Mouse (Mus musculus) thymus, adult 2 months (tissue): ENCODE measurements around the gene Mmp21.
A peak's percentile ranks its signal among the peaks of the same experiment; 100 is the strongest.

ENCODE experiments used
- CTCF ChIP-seq: fragments of 200-500 bp; IDR thresholded peaks from 2 replicates; pipeline ENCODE4 v1.5.1; 2012; ENCODE audit warnings: mild to moderate bottlenecking, control low read depth, low read length, moderate library complexity, borderline replicate concordance; ENCODE audit not compliant: control insufficient read depth, poor library complexity, insufficient read depth; ENCODE audit errors: extremely low read depth
- POLR2A ChIP-seq: fragments of 200-500 bp; IDR thresholded peaks from 2 replicates; pipeline ENCODE4 v1.6.1; 2012; ENCODE audit warnings: mild to moderate bottlenecking, low read length, control low read depth, moderate library complexity; ENCODE audit not compliant: control insufficient read depth, poor library complexity, insufficient read depth; ENCODE audit errors: extremely low read depth

GRCm38 (mm10) chr7:133637361-133638305 lies 42.2 kb downstream of the Mmp21 start, which contains the start of gene Edrf1:
- TF ChIP-seq CTCF (0 out of 2 replicates have a peak, but pooled peaks have one; percentile 7), POLR2A (peak; percentile 80; the same call in 1 of the 2 replicates)
